Mouse (Mus musculus) 416B (cell line): ENCODE results near the gene Ctcfl.

Experiments used
- DNase-seq: peaks from one replicate; pipeline ENCODE4 v3.0.0; 2011; ENCODE audit warnings: low read depth

The Ctcfl gene

DNA sequence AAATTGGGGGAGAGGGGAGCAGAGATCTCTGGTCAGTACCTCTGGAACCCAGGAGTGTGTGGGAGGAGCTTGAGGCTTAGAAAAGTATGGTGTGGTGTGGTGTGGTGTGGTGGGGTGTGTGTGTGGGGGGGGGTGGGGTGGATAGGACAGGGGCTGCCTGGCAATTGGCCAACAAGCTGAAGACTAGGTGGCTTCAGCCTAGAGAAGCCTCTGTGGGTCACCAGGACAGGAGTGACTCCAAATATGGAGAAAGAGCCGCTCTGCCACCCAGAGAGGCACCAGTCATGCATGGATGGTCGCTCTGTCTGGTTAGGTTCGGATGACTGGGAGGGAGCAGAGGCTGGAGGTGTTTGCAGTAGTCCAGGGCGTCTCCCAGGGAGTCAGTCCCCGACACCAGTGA, 71.9 kb downstream of the Ctcfl start:
- peak; percentile 71 for DNase-seq

DNA sequence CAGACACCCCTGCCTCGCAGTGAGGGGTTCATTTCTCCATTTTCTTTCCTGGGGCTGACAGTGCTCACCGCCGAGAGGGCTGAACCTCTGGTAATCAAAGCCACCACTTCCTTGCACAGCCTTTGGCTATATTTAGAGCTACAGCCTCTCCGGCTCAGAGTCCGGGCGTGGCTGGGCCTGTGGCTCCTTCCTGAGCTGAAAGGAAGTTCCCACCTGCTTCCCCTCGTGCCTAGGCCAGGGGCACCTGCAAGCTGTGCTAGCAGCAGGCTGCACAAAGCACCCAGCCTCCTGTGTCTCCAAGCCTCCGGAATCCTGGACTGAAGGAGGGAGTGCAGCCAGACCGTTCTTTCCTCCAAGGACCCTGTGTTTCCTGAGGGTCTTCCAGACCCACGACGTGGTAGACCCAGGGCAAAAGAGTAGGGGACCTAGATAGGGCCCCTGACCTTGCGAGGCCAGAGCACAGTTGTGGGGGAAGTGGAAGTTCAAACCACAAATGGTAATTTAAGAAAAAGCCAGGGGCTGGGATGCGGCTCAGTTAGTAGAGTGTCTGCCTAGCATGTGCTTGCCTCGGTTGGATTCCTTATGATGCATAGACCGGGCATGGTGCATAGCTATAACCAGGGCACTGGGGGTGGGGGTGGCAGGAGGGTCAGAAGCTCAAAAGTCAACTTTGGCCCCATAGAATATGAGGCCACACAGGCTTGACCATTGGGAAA, 72.6 kb downstream of the Ctcfl start:
- DNase-seq = peak; percentile 93

DNA sequence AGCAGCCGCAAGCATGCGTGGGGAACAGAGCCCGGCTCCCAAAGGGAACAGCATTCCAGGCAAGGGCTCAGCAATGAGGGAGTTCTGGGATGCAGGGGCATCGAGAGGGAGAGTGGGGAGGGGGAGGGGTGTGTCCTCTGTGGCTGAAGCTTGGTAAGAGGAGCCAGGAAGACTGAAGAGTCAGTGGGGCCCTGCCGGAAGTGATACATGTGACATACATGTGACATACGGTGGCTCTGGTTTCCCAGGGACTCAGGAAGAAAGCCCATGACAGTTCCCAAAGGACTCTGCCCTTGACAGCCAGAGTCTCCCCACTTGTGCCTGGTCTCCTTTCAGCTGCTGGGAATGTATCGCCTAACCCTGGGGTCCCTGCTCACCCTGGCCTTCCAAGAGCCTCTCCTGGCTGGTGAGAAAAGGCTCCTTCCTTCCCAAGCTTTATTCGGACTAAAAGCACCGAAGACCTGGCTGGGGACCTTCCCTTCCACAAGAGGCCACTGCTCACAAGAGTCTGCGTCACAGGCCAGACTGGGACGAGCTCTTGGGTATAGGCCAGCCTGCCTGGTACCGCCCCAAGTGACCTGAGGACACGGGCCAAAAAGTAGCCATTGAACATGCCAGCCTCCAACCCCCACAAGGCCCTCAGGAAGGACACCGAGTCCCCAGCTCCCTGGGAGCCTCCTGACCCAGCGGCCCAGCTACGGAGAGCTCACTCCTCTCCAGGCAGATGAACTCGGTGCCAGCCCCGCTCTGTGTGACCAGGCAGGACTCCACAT, 74.9 kb downstream of the Ctcfl start:
- DNase-seq = no peak
